Mouse (Mus musculus): ENCODE results near the gene Dap.

Gene Dap

DNA sequence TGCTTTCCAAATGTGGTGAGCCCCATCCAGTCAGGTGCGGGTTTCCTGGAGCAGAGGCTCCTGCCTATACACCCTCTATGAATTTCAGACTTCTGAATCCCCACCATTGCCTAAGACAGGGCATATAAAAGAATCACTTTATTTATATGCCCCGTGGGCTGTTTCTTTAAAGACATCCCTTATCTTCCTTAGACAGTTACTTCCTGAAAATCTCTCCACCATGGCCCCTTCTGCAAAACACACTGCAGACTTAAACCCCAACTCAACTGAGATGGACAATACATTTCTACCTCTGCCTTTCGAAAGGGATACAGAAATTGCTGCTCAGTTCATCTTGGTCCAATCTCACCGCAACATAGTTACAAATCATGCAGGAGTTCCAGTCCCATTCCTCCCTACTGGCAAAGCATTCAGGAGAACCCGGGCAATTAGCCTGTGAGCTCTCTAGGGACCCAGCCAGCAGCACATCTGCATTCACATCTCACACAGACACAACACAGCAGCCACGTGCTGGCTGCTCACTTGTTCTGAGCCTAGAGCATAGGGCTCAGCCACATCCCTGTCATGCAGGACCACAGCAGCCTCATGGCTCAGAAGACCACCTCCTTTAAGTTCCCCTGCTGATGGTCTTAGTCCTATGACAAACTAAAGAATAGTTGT, 75.3 kb downstream of the Dap start:
- DNase-seq (ENCODE audit: extremely low spot score) = no peak

DNA sequence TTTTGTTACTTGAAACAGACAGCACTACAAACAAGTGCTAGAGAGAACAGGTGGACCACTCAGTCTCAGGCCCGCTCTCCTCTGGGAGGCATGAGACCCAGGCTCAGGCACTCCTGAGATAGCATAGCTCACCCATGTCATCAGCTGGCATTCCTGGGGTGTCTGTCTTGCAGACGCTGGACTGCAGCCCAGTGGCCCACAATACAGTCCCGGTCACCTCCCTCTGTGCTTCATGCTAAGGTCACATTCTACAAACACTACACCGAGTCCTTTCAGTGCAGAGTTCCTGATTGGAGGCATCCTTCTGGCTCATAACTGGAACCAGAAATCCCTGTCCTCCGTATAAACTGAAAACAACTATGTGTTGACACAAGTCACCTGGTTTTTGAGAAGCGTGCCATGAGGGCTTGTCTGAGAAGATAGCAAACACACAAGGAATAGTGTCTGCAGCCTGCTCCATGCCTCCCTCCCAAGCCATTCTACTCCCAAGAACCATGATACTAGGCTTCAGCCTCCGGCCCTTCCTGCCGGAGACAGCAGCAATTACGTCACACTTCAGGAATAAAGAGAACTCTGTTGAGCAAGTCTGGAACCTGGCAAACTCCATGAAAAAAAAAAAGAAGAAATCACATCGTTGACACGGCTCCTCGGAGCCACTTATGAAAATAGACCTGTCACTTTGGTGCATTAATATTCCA, 78.3 kb downstream of the Dap start:
- no peak for DNase-seq (ENCODE audit: extremely low spot score)

DNA sequence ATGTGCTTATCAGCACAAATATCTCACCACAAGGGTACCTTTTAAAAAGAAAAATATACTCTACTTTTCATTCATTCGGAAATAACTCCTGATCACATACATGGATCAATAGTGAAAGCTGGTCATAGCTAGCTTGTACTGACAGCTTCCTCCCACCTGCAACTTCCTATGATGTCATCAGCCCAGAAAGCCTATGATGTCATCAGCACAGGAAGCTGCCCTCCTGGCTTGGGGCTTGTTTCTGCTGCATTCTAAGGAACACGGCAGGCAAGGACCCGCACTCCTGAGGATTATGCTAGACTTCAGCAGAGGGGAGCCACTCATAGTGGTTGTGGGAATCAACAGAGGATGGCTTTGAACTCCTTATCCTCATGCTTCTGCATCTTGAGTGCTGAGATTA, 80.2 kb downstream of the Dap start:
- DNase-seq (ENCODE audit: extremely low spot score) = no peak

GRCm38 (mm10) chr15:31305181-31305580, 81.1 kb downstream of the Dap start:
- no peak for DNase-seq (ENCODE audit: extremely low spot score)

GRCm38 (mm10) chr15:31306726-31307125, 82.6 kb downstream of the Dap start:
- DNase-seq (ENCODE audit: extremely low spot score) = no peak

DNA sequence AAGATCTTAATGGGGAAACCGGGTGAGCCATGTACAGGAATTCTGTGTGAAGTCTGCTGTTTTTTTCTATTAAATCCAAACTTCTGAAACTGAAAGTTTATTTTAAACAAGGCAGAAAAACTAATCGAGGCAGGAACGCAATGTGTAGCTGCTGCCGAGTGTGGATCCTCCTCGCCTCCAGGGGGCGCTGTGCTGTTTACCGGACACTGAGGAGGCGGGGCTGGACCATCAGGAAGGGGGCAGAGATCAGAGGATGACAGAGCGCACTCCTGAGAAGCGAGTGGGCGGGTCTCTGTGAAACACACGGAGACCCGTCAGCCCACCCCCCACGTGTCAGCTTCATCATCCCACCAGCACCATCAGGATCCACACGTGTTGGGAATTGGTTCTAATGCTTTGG, 85.4 kb downstream of the Dap start:
- no peak for DNase-seq (ENCODE audit: extremely low spot score)

- no peak for DNase-seq (ENCODE audit: extremely low spot score)
Observed at GRCm38 (mm10) chr15:31312001-31312400, 87.9 kb downstream of the Dap start.

- DNase-seq (ENCODE audit: extremely low spot score) = peak; percentile 85
Observed at GRCm38 (mm10) chr15:31315630-31316231, 91.6 kb downstream of the Dap start.

DNA sequence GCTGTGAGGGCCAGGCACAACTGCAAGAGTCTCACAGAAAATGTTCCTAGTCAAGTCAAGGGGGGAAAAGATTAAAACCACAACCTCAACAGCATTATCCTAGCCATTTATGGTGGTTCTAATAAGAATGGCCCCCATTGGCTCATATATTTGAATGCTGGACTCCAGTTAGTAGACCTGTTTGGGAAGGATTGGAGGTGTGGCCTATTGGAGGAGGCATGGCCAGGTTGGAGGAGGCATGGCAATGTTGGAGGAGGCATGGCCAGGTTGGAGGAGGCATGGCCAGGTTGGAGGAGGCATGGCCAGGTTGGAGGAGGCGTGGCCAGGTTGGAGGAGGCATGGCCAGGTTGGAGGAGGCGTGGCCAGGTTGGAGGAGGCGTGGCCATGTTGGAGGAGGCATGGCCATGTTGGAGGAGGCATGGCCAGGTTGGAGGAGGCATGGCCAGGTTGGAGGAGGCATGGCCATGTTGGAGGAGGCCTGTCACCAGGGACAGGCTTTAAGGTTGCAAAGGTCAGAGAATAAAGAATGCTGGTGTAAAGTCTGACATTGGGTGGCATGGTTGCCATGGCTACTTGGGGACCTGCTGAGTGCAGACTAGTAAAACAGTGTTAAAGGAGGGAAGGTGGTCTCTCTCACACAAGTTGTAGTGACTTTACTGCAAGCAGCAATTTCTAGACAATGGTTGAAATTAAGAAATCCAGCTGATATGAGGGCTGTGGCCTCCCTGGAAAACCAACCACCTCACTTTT, 93.1 kb downstream of the Dap start:
- DNase-seq (ENCODE audit: extremely low spot score) = no peak

- no peak for DNase-seq (ENCODE audit: extremely low spot score)
Observed at GRCm38 (mm10) chr15:31318158-31318955, 94.2 kb downstream of the Dap start.

DNA sequence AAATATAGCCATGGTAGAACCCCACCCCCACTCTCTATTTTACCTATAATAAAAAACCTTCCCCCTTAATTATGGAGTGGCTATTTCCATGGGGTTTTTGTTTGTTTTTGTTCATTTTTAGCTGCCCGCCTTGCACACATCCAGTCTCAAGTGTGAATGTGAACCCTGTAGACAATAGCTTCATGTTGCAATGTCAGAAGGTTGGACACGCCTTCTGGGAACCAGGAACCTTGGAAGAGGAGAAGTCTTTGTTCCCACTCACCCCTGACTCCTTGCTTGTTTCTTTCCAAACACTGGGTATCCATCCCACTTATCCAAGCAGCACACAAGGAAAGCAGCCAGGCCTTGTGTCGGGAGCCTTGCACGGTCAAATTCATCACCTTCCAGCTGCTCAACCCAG, 94.9 kb downstream of the Dap start:
- DNase-seq (ENCODE audit: extremely low spot score) = no peak

GRCm38 (mm10) chr15:31320598-31321377, 96.7 kb downstream of the Dap start:
- no peak for DNase-seq (ENCODE audit: extremely low spot score)

DNA sequence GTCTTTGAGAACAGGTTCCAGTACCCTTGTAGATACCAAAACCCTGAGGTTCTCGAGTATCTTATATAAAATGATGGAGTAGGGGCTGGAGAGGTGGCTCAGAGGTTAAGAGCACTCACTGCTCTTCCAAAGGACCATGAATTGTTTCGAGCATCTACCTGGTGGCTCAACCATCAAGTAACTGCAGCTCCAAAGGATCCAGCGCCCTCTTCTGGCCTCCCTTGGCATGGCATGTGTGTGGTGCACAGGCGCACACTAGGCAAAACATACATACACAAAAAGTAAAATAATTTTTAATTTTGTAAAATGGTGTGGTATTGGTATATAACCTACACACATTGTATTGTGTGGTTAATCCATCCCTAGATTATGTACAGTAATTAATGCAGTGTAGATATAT, 99.6 kb downstream of the Dap start:
- DNase-seq (ENCODE audit: extremely low spot score) = no peak

Measured in embryo, embryonic 9.5 days (tissue).